Mouse (Mus musculus): Measurements from ENCODE around the gene Ubtd2.

DNA sequence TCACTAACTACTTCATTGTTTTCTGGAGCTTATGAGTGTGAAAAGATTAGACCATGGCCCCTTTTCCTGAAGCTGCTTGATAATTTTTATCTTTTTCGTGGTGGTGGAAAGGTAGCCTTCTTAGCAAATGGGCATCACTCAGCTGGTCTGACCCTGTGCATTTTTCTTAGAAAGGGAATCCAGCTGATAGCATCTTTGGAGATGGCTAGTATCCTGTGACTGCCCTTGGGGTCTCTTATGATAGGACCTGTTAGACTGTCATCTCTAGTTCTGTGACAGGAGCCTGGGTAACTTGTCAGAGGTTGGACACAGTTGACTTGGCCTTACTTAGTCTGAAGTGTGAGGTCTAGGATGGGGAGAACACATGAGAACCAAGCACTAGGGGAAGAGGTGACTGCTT is 64.2 kb downstream of the Ubtd2 start:
- no peak for TF ChIP-seq CTCF (IDR thresholded peaks at IDR 0.05; ENCODE audit: low read depth)
- no peak for TF ChIP-seq EP300 (IDR thresholded peaks at IDR 0.05; ENCODE audit: low read depth)

Measured in heart, postnatal 0 days (tissue).